Mouse (Mus musculus) cerebellum, adult 11-12 months (tissue): ENCODE data around the gene Btbd1.

ENCODE experiments used
- DNase-seq: peaks from one replicate; pipeline ENCODE4 v3.0.0; 2022

The Btbd1 gene

GRCm38 (mm10) chr7:81775325-81775724 lies 53.9 kb downstream of the Btbd1 start:
- DNase-seq, result no peak

GRCm38 (mm10) chr7:81772786-81773539 lies 56.3 kb downstream of the Btbd1 start:
- DNase-seq, result no peak

- peak; percentile 29 for DNase-seq
These were observed 66.0 kb downstream of the Btbd1 start for GRCm38 (mm10) chr7:81763110-81763845.

GRCm38 (mm10) chr7:81762180-81763109 lies 66.8 kb downstream of the Btbd1 start, which contains the start of gene Ramac:
TSS of gene Ramac (plus strand) at chr7:81762925.
- peak; percentile 81 for DNase-seq

GRCm38 (mm10) chr7:81747956-81748355 lies 81.3 kb downstream of the Btbd1 start:
- DNase-seq, result no peak

GRCm38 (mm10) chr7:81744145-81744544 lies 85.1 kb downstream of the Btbd1 start:
- DNase-seq, result peak; percentile 8
